Mouse (Mus musculus) bone marrow, adult 2 months (tissue): ENCODE data around the gene Gemin8. TPM values are rescaled to one million over a fixed set of nuclear protein-coding genes. Genes with fewer than 3 reads are reported as not detected.

Experiments used
- H3K27ac ChIP-seq: fragments of 200-500 bp; 2 replicates; pipeline ENCODE4 v1.5.1; 2012; ENCODE audit warnings: low read depth, mild to moderate bottlenecking, control low read depth, inconsistent platforms, low read length; ENCODE audit not compliant: control insufficient read depth, poor library complexity, insufficient read depth
- H3K4me1 ChIP-seq: fragments of 200-500 bp; 2 replicates; pipeline ENCODE4 v1.6.1; 2011; ENCODE audit warnings: low read length; ENCODE audit not compliant: control insufficient read depth, insufficient read depth
- H3K4me3 ChIP-seq: fragments of 200-500 bp; replicated peaks from 2 replicates; pipeline ENCODE3; 2011; ENCODE audit warnings: mild to moderate bottlenecking, low read depth, low read length, control low read depth; ENCODE audit not compliant: control insufficient read depth
- CTCF ChIP-seq: fragments of 200-500 bp; IDR thresholded peaks from 2 replicates; pipeline ENCODE4 v1.5.1; 2011; ENCODE audit warnings: low read length, control low read depth; ENCODE audit not compliant: control insufficient read depth, insufficient read depth
- POLR2A ChIP-seq: fragments of 200-500 bp; IDR thresholded peaks from 2 replicates; pipeline ENCODE4 v1.6.1; 2011; ENCODE audit warnings: low read depth, mild to moderate bottlenecking, control low read depth, low read length, borderline replicate concordance; ENCODE audit not compliant: control insufficient read depth
- WGBS: fragments of 180-500 bp; shearing (Covaris S2); methylation state at CpG from one replicate; pipeline ENCODE4 v1.1.7; 2018; 5-methylcytosine and 5-hydroxymethylcytosine counted together
- polyA plus RNA-seq: library from polyadenylated mRNA; stranded (reverse); fragments of >200 nt; gene quantifications from 2 replicates; pipeline ENCODE4 v1.2.4, GENCODE M21; 2011; ENCODE audit warnings: low replicate concordance; ENCODE audit not compliant: missing spikeins, insufficient read depth, insufficient read length

The Gemin8 gene
- polyA plus RNA-seq, 1 experiment, result 6.0 TPM

DNA sequence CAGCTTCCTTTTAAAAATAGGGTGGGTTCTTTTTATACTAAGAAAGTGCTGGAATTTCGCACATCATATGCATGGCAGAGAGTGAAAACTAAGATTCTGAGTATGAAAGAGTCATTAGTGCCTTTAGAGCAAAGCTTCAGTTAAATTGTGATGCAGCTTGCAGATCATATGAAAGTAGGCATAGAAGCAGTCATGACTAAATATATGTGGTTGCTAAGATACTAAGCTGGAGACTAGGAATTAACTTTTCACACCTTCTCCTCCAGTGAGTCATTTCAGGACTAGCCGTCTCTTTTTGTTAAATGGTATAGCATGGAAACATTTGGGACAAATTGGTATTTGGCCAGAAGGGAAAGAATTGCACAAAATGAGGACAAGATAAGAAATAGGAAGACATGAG, 44.3 kb downstream of the Gemin8 start:
- Histone ChIP-seq H3K27ac (no peak overlapping the region), H3K4me3 (no peak overlapping the region), H3K4me1 (no peaks in the 10 kb centered on the region)
- 81% methylated on average over 2 of the region's 2 CpGs for WGBS
- TF ChIP-seq CTCF, result no peak
- TF ChIP-seq POLR2A, result no peak

- WGBS, result 70% methylated on average over 6 of the region's 6 CpGs
- Histone ChIP-seq H3K27ac (no peak overlapping the region), H3K4me1 (no peaks in the 10 kb centered on the region), H3K4me3 (no peak overlapping the region)
- no peak for TF ChIP-seq CTCF
- TF ChIP-seq POLR2A, result no peak
Measured at GRCm38 (mm10) chrX:166216248-166216647, 46.0 kb downstream of the Gemin8 start.

GRCm38 (mm10) chrX:166216720-166217119, 46.5 kb downstream of the Gemin8 start:
- Histone ChIP-seq H3K4me1 (no peaks in the 10 kb centered on the region), H3K4me3 (no peak overlapping the region), H3K27ac (no peak overlapping the region)
- no peak for TF ChIP-seq POLR2A
- no peak for TF ChIP-seq CTCF
- 42% methylated on average over 8 of the region's 8 CpGs for WGBS

GRCm38 (mm10) chrX:166219331-166219730, 49.1 kb downstream of the Gemin8 start:
- H3K4me3 ChIP-seq, result no peak overlapping the region
- H3K27ac ChIP-seq, result no peak overlapping the region
- WGBS, result 30% methylated on average over 5 of the region's 5 CpGs
- TF ChIP-seq POLR2A, result no peak
- no peak for TF ChIP-seq CTCF
- no peaks in the 10 kb centered on the region for H3K4me1 ChIP-seq

- Histone ChIP-seq H3K4me3 (no peak overlapping the region), H3K4me1 (no peaks in the 10 kb centered on the region), H3K27ac (no peak overlapping the region)
- TF ChIP-seq POLR2A (no peak), CTCF (no peak)
- 84% methylated on average over 5 of the region's 5 CpGs for WGBS
Measured at GRCm38 (mm10) chrX:166226856-166227255, 56.6 kb downstream of the Gemin8 start.

DNA sequence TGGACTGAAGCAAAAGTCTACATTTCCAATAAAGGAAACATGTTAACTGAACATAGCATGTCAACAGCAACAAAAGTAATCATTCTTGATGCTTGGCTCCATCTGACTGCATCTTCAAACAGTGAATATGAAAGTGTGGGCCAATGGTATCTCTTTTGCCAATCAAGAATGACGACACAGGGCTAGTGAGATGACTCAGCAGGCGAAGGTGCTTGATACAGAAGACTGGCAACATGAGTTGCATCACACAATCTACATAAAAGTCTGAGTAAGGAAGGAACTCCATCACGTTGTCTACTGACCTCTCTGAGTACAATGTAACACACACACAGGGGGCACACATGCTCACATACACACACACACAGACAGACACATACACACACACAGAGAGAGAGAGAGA, 59.5 kb downstream of the Gemin8 start:
- Histone ChIP-seq H3K27ac (no peak overlapping the region), H3K4me1 (no peaks in the 10 kb centered on the region), H3K4me3 (no peak overlapping the region)
- WGBS, result 42% methylated on average over 3 of the region's 3 CpGs
- TF ChIP-seq CTCF (no peak), POLR2A (no peak)

GRCm38 (mm10) chrX:166230515-166231267, 60.4 kb downstream of the Gemin8 start:
- H3K27ac ChIP-seq, result no peak overlapping the region
- 67% methylated on average over 6 of the region's 6 CpGs for WGBS
- H3K4me1 ChIP-seq, result no peaks in the 10 kb centered on the region
- H3K4me3 ChIP-seq, result no peak overlapping the region
- TF ChIP-seq CTCF (no peak), POLR2A (no peak)

GRCm38 (mm10) chrX:166236131-166236530, 65.9 kb downstream of the Gemin8 start:
- WGBS, result 43% methylated on average over 2 of the region's 2 CpGs
- Histone ChIP-seq H3K4me3 (no peak overlapping the region), H3K4me1 (no peaks in the 10 kb centered on the region), H3K27ac (no peak overlapping the region)
- TF ChIP-seq CTCF (no peak), POLR2A (no peak)

DNA sequence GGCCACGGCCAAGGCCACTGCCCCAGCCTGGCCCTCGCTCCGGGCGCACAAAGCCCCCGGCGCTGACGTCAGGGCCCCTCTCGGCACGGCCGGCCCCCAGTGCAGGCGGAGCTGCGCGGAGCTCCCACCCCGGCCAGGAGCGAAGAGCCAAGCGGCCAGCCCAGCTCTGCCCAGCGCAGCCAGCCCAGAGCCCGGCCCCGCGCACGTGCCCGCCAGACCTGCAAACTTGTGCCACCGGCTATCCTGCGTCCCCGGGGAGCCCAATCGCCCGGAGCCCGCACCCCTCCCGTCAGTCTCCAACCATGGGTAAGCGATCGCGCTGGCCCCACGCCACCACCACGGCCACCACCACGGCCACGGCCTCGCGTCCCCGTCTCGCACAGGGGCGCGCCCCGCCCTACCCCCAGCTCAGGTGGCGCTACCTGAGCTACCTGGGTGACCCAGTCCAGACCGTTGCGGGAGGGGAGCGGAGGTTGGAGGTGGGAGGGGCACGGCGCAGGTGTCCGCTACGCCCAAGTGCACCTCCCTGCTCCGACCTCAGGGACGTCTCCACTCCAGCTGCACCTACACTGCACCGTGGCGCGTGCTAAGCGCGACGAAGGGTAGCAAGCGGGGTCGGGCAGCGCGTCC, 68.7 kb downstream of the Gemin8 start, which contains the start of gene Gpm6b:
TSS of gene Gpm6b (plus strand) at position 81 of the 630 bp plus-strand sequence.
- H3K4me1 ChIP-seq, result no peaks in the 10 kb centered on the region
- H3K27ac ChIP-seq, result no peak within 1 kb of the TSS
- WGBS, result 15% methylated on average over 63 of the region's 63 CpGs
- TF ChIP-seq CTCF (no peak), POLR2A (no peak)
- peak within 1 kb of the TSS; percentile 20 for H3K4me3 ChIP-seq
